Mouse (Mus musculus) fat pad, adult 2 months (tissue): ENCODE results near the gene Arhgap22.

Source experiments
- DNase-seq: peaks from one replicate; pipeline ENCODE4 v3.0.0-alpha.2; 2011; ENCODE audit warnings: low read depth, low spot score; ENCODE audit errors: extremely low read depth

The Arhgap22 gene

DNA sequence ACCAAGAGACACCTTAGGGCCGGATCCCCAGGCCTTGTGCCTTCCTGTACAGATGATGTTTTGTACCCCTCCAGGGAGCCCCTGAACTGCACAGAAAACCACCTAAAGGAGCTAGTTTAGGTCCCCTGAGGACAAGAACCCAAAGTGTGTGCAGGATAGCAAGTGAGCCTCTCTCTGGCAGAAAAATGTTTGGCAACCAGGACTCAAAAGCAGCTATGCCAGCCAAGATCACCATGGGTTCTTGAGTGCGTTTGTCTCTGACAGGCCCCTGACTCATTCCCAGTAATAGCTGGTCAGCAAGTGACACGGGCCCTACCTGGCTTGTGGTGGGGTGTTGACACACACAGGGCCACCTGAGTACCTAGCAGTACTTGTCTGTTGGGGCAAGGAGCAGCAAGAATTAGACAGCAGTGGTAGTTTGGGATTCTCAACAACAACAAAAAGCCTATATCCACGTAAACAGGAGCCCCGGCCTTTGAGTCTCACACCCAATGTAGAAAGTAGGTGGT lies 115.5 kb downstream of the Arhgap22 start:
- no peak for DNase-seq

DNA sequence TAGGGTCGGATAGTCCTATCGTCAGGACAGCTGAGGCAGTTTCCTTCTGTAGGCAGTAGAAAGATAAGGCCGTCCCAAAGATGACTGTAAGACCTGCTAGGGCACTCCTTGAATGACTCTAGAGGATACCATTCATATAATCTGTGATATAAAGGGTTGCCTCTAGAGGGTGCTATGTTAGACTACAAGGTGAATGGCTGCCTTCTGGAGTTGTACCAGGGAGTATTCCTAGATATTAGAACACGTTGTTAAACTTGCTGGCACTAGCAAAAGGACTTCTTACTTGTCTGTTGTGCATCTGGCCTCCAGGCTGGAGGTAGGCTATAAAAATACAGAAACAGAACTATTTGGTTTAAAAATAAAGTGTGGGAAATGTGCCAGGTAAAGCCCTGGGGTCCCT lies 117.2 kb downstream of the Arhgap22 start:
- no peak for DNase-seq

DNA sequence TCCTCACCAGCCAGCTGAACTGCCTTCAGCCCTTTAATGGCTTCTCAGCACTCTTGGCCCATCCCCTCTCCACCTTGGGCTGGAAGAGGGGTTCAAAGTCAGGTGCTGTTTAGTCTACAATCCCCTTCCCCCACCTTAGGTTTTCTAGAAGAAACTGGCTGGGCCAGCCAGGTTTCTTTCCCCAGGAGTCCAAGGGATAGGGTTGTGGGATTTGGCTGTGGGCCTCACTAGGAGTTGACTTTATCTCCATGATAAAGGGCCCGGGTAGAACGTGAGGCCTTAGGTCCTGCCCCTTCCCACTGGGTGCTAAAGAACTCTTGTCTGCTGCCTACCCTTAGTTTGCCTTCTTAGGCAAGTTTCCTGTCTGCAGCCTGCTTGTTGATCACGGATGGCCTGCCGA lies 117.8 kb downstream of the Arhgap22 start:
- DNase-seq: no peak

- DNase-seq: no peak
Observed at GRCm38 (mm10) chr14:33333833-33334232, 120.0 kb downstream of the Arhgap22 start.

GRCm38 (mm10) chr14:33334402-33334801 lies 120.6 kb downstream of the Arhgap22 start:
- DNase-seq: no peak

DNA sequence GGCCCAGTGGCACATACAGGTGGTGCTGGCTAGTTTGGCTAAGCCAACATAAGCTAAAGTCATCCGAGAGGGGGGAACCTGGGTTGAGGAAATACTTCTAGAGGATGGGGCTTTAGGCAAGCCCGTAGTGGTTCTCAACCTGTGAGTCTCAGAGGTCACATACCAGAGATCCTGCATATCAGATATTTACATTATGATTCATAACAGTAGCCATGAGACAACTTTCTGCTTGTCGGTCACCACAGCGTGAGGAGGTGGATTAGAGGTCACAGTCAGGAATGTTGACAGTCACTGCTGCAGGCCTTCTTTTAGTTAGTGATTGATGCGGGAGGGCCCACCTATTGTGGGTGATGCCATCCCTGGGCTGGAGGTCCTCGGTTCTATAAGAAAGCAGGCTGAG lies 121.9 kb downstream of the Arhgap22 start:
- no peak for DNase-seq

GRCm38 (mm10) chr14:33338684-33339083 lies 124.9 kb downstream of the Arhgap22 start:
- DNase-seq: no peak

GRCm38 (mm10) chr14:33343131-33343725 lies 129.4 kb downstream of the Arhgap22 start:
- DNase-seq: peak; percentile 18

GRCm38 (mm10) chr14:33346546-33346945 lies 132.7 kb downstream of the Arhgap22 start:
- DNase-seq: no peak

DNA sequence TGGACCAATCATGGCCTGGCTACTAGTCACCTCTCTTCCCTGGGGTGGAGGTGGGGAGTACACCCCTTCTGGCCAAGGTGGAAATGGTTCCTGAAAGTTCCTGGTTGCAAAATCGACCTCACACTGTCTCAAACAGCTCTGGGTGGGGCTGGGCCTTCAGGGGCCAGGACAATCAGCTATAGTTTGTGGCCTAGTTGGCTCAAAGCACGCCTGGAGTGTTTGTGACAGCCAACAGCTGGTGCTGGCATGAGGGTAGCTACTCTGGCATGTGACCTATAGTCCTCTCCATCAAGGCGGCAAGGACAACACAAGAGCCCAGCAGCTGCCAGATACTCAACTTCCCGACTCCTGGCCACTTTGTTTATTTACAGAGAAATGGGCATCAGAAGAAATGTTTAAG lies 133.9 kb downstream of the Arhgap22 start:
- no peak for DNase-seq

DNA sequence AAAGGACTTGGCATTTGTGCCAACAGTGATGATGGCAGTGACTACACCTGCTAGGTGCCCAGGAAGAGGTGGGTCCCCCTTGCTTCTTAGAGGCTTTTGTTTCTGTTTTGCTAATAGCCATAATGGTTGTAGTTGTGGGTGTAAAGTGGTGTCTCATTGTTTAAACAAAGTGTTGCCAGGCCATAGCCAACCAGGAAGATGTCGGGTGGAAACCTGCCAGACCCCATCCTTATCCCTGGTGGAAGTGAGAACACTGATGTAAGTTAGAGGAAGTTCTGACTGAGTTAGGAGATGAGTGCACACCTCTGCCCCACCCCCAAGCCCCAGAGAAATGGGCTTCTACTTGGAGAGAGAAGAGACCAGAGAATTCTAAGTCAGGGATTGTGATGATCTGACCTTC lies 134.3 kb downstream of the Arhgap22 start:
- no peak for DNase-seq

GRCm38 (mm10) chr14:33351019-33351418 lies 137.2 kb downstream of the Arhgap22 start:
- DNase-seq: no peak

- peak; percentile 65 for DNase-seq
Observed at GRCm38 (mm10) chr14:33351984-33352722, 138.3 kb downstream of the Arhgap22 start.

- DNase-seq: no peak
Observed at GRCm38 (mm10) chr14:33352890-33353289, 139.1 kb downstream of the Arhgap22 start.

DNA sequence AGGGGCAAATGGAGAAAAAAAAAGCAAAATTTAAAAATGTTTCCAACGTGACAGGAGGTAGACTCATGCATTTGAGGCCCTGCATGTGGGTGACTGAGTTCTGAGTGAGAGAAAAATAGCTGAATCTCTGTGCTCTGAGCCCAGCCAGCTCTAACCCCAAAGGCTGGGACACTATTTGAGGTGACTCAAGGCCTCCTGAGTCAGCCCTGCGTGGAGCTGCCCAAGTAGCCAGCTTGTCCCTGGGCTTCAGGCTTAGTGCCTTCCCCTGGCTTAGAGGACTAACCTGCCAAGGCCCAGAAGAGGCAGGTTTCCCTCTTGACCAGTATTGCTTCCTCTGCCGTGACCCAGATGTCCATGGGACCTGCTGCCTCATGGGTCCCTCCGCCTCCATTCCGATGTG lies 141.4 kb downstream of the Arhgap22 start:
- DNase-seq: no peak

- DNase-seq: no peak
Observed at GRCm38 (mm10) chr14:33357600-33358368, 144.0 kb downstream of the Arhgap22 start.

GRCm38 (mm10) chr14:33358891-33359290 lies 145.1 kb downstream of the Arhgap22 start:
- no peak for DNase-seq

DNA sequence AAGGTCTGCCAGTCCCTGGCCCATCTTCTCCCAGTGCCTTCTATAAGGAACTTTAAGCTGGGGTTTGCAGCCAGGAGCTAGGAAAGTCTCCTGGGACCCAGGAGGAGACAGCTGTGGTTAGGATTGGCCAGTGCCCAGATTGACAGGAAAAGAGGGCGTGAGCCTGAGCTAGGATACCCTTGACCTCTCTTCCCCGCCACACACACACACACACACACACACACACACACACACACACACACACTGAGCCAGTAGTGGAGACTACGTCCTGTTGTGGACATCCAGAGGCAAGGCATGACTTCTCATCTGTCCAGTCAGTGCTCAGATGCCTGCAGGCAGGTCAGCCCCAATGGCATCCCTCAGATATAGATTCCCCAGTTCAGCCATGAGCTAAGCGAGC lies 147.7 kb downstream of the Arhgap22 start:
- no peak for DNase-seq

GRCm38 (mm10) chr14:33362122-33362521 lies 148.3 kb downstream of the Arhgap22 start:
- no peak for DNase-seq

DNA sequence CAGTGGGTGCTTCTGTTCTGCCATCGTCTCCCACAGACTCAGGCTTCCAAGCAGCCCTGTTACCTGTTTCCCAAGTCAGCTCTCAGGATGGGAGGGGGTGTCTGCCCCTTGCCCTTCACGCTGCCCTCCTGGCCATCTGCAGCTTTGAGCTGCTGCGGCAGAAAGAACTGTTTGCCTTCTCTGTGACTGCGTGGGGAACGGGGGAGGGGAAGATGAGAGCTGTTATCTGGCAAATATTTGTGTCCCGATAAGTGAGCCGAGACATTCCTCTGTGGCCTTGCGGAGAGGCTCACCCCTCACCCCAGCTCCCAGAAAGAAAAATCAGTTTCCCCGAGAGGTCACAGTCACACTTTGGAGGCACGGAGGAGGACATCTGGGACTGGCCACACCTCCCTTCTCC lies 149.0 kb downstream of the Arhgap22 start:
- no peak for DNase-seq

- no peak for DNase-seq
Observed at GRCm38 (mm10) chr14:33363611-33364010, 149.8 kb downstream of the Arhgap22 start.

- no peak for DNase-seq
Observed at GRCm38 (mm10) chr14:33364061-33364460, 150.2 kb downstream of the Arhgap22 start.
